Mouse (Mus musculus): ENCODE data around the gene D130052B06Rik.

Gene D130052B06Rik

DNA sequence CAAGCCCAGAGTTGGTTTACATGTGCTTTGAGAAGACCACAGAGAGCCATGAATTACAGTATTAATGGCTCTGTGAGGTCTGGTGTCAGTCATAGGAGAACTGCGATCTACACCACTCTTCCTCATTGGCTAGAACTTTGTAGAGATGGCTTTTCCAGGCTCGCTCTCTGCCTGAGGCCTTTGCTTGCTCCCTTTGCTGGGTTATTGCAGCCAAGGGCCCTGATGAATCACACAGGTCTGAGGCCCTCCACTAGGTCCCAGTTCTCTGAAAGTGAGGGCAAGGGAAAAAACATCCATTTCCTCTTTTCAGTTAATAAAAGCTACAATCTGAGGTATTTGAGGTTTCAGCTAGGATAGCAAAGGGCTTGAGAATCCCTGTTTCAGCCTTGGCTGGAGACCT lies 64.5 kb downstream of the D130052B06Rik start:
- DNase-seq (ENCODE audit: low spot score) = no peak

DNA sequence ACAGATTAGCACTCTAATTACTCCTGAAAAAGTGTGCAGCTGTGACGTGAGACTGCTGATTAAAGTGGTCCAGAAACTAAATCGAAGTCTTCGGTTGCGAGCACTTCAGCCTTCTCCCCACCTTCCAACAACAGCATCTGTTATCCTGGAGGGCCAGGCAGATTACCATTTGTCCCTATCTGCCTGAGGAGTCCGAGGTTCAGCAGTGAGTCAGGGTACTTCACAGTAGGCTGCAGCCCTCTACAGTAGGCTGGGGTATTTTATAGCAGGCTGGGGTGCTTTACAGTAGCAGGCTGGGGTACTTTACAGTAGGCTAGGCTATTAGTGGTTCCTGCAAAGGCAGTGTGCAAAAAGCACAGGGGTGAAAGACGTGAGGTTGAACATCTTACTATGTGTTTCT lies 69.3 kb downstream of the D130052B06Rik start:
- DNase-seq (ENCODE audit: low spot score) = no peak

DNA sequence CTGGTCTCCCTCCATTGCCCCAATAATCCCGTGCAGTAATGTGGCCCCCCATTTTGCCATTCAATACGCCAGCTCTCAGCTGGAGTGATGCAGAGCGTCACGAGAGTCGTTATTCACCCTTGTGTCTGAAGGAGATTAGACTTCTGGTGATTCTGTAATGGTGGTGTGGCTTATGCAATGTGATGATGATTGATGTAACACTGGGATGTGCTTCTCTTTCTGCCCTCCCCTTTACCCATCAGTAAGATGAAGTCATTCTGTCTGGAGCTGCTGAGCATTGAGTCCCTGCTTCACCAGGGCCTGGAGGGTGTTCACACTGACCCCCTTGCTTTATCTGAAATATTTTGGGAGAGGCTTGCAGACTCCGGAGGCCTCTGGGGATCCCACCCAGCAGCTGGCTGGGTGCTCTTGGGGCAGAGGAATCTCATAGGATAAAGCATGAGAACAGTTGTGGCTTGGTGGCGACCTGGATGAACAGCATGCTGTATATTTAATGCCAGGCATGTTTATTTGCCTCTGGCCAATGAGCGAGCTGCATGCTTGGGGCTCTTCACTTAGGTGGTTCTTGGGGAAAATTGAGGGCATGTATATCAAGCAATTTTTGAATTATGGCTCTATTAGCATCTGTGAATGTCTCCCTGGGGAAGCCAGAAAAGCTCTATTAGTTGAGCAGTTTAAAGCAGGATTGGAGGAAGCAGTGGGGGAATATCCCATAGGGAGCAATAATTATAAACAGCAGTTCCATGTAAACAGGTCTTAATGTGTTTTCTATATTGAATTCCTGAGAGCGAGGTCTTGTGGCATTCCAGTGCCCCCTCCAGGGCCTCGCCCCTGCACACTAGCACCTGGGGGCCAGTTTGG lies 71.2 kb downstream of the D130052B06Rik start:
- DNase-seq (ENCODE audit: low spot score) = no peak
